Mouse (Mus musculus) forebrain, embryonic 10.5 days (tissue): ENCODE results near the gene Kmt2d. TPM values are rescaled to one million over a fixed set of nuclear protein-coding genes. Genes with fewer than 3 reads are reported as not detected.
A peak's percentile ranks its signal among the peaks of the same experiment; 100 is the strongest.

Experiments used
- DNase-seq: peaks from one replicate; pipeline ENCODE4 v3.0.0-alpha.2; 2017; ENCODE audit warnings: low spot score; ENCODE audit errors: extremely low spot score
- H3K27ac ChIP-seq: fragments of 300-500 bp; sonication (generic); 2 replicates; pipeline ENCODE4 v1.5.1; 2016; ENCODE audit warnings: mild to moderate bottlenecking
- H3K27me3 ChIP-seq: fragments of 300-500 bp; sonication (generic); 2 replicates; pipeline ENCODE4 v1.6.1; 2016; ENCODE audit warnings: mild to moderate bottlenecking; ENCODE audit not compliant: poor library complexity, severe bottlenecking
- H3K36me3 ChIP-seq: fragments of 300-500 bp; sonication (generic); replicated peaks from 2 replicates; pipeline ENCODE4 v1.6.1; 2016; ENCODE audit warnings: mild to moderate bottlenecking, moderate library complexity
- H3K4me1 ChIP-seq: fragments of 300-500 bp; sonication (generic); 2 replicates; pipeline ENCODE4 v1.6.1; 2016
- H3K4me3 ChIP-seq: fragments of 300-500 bp; sonication (generic); 2 replicates; pipeline ENCODE4 v1.5.1; 2016; ENCODE audit warnings: mild to moderate bottlenecking, moderate library complexity
- H3K9me3 ChIP-seq: fragments of 300-500 bp; sonication (generic); 2 replicates; pipeline ENCODE4 v1.6.1; 2016; ENCODE audit warnings: mild to moderate bottlenecking, moderate library complexity
- WGBS: fragments of 180-500 bp; shearing (Covaris S2); methylation state at CpG from one replicate; pipeline ENCODE4 v1.1.7; 2016; 5-methylcytosine and 5-hydroxymethylcytosine counted together
- polyA plus RNA-seq: library from polyadenylated mRNA; unstranded; fragments of >200 nt; fragmentation: Nextera tagmentation; extraction: Ambion mirVana; gene quantifications from 2 replicates; pipeline ENCODE4 v1.2.1, GENCODE M21; 2016

The Kmt2d gene
- polyA plus RNA-seq, 1 experiment from 2014 or later: 11.8 TPM

- WGBS: under 1% methylated on average over 41 of the region's 41 CpGs
- H3K27ac ChIP-seq: peak overlapping the region; percentile 78
- H3K4me1 ChIP-seq: peaks cover 63% of the 10 kb centered on the region
- no peaks in the 10 kb centered on the region for H3K9me3 ChIP-seq
- peak overlapping the region; percentile 59 for H3K4me3 ChIP-seq
- no peaks in the 10 kb centered on the region for H3K36me3 ChIP-seq
- H3K27me3 ChIP-seq: peaks cover 100% of the 10 kb centered on the region
- peak; percentile 74 for DNase-seq
Observed at GRCm38 (mm10) chr15:98895635-98896589, 24.9 kb upstream of the Kmt2d start.

GRCm38 (mm10) chr15:98894746-98895634, 24.0 kb upstream of the Kmt2d start:
- 1% methylated on average over 38 of the region's 38 CpGs for WGBS
- H3K27ac ChIP-seq: peak overlapping the region; percentile 78
- peak; percentile 50 for DNase-seq
- H3K4me3 ChIP-seq: peak overlapping the region; percentile 59
- peaks cover 63% of the 10 kb centered on the region for H3K4me1 ChIP-seq
- H3K36me3 ChIP-seq: no peaks in the 10 kb centered on the region
- H3K9me3 ChIP-seq: no peaks in the 10 kb centered on the region
- peaks cover 97% of the 10 kb centered on the region for H3K27me3 ChIP-seq

GRCm38 (mm10) chr15:98893940-98894745, 23.1 kb upstream of the Kmt2d start, which contains the start of gene Rhebl1:
Gene Rhebl1, minus strand, starts transcription at chr15:98894540.
- H3K4me1 ChIP-seq: peaks cover 63% of the 10 kb centered on the region
- peaks cover 91% of the 10 kb centered on the region for H3K27me3 ChIP-seq
- H3K9me3 ChIP-seq: no peaks in the 10 kb centered on the region
- no peaks in the 10 kb centered on the region for H3K36me3 ChIP-seq
- DNase-seq: peak; percentile 51
- H3K27ac ChIP-seq: peak within 1 kb of the TSS; percentile 78
- H3K4me3 ChIP-seq: peak within 1 kb of the TSS; percentile 59
- under 1% methylated on average over 77 of the region's 77 CpGs for WGBS

- Histone ChIP-seq H3K4me3 (peak overlapping the region; percentile 59; the same call in 1 of the 2 replicates), H3K36me3 (no peaks in the 10 kb centered on the region)
- WGBS: 39% methylated on average over 4 of the region's 4 CpGs
Observed at GRCm38 (mm10) chr15:98893036-98893435, 22.0 kb upstream of the Kmt2d start.

GRCm38 (mm10) chr15:98891907-98892606, 21.1 kb upstream of the Kmt2d start:
- no peak overlapping the region for H3K27ac ChIP-seq
- peaks cover 46% of the 10 kb centered on the region for H3K4me1 ChIP-seq
- H3K9me3 ChIP-seq: no peaks in the 10 kb centered on the region
- H3K36me3 ChIP-seq: no peaks in the 10 kb centered on the region
- 51% methylated on average over 6 of the region's 6 CpGs for WGBS
- H3K4me3 ChIP-seq: 0 out of 2 replicates have a peak overlapping the region, but pooled peaks have one; percentile 29
- DNase-seq: peak; percentile 63
- H3K27me3 ChIP-seq: peaks cover 79% of the 10 kb centered on the region

More at GRCm38 (mm10) chr15:98893036-98893435, 22.0 kb upstream of the Kmt2d start:
- Histone ChIP-seq H3K27me3 (peaks cover 84% of the 10 kb centered on the region), H3K4me1 (peaks cover 55% of the 10 kb centered on the region), H3K9me3 (no peaks in the 10 kb centered on the region), H3K27ac (no peak overlapping the region)
- DNase-seq: no peak

GRCm38 (mm10) chr15:98891198-98891742, 20.3 kb upstream of the Kmt2d start:
- 11% methylated on average over 19 of the region's 19 CpGs for WGBS
- H3K27me3 ChIP-seq: peaks cover 75% of the 10 kb centered on the region
- DNase-seq: no peak

GRCm38 (mm10) chr15:98887526-98887925, 16.5 kb upstream of the Kmt2d start:
- peaks cover 5% of the 10 kb centered on the region for H3K4me1 ChIP-seq
- 86% methylated on average over 7 of the region's 7 CpGs for WGBS

More at GRCm38 (mm10) chr15:98891198-98891742, 20.3 kb upstream of the Kmt2d start:
- peak overlapping the region; percentile 29; the same call in 1 of the 2 replicates for H3K4me3 ChIP-seq
- no peaks in the 10 kb centered on the region for H3K9me3 ChIP-seq
- no peaks in the 10 kb centered on the region for H3K36me3 ChIP-seq
- H3K4me1 ChIP-seq: peaks cover 42% of the 10 kb centered on the region
- H3K27ac ChIP-seq: no peak overlapping the region; the same call in 1 of the 2 replicates

GRCm38 (mm10) chr15:98886667-98887387, 15.8 kb upstream of the Kmt2d start:
- peaks cover 10% of the 10 kb centered on the region for H3K4me1 ChIP-seq
- H3K27me3 ChIP-seq: peaks cover 30% of the 10 kb centered on the region
- H3K4me3 ChIP-seq: no peak overlapping the region
- no peak overlapping the region for H3K27ac ChIP-seq
- no peaks in the 10 kb centered on the region for H3K9me3 ChIP-seq
- 80% methylated on average over 8 of the region's 8 CpGs for WGBS
- DNase-seq: no peak
- no peaks in the 10 kb centered on the region for H3K36me3 ChIP-seq

More at GRCm38 (mm10) chr15:98887526-98887925, 16.5 kb upstream of the Kmt2d start:
- no peaks in the 10 kb centered on the region for H3K36me3 ChIP-seq
- no peak overlapping the region for H3K27ac ChIP-seq
- H3K9me3 ChIP-seq: no peaks in the 10 kb centered on the region
- H3K4me3 ChIP-seq: no peak overlapping the region
- peaks cover 37% of the 10 kb centered on the region for H3K27me3 ChIP-seq
- no peak for DNase-seq

- peaks cover 6% of the 10 kb centered on the region for H3K36me3 ChIP-seq
- H3K9me3 ChIP-seq: no peaks in the 10 kb centered on the region
- DNase-seq: no peak
- no peak overlapping the region for H3K4me3 ChIP-seq
- WGBS: 74% methylated on average over 1 of the region's 1 CpGs
- peaks cover 12% of the 10 kb centered on the region for H3K27me3 ChIP-seq
- no peak overlapping the region for H3K27ac ChIP-seq
- peaks cover 29% of the 10 kb centered on the region for H3K4me1 ChIP-seq
Observed at GRCm38 (mm10) chr15:98884106-98884505, 13.1 kb upstream of the Kmt2d start.

- Histone ChIP-seq H3K4me3 (no peak overlapping the region), H3K27ac (no peak overlapping the region), H3K9me3 (no peaks in the 10 kb centered on the region), H3K4me1 (peaks cover 31% of the 10 kb centered on the region), H3K36me3 (peaks cover 10% of the 10 kb centered on the region), H3K27me3 (peaks cover 8% of the 10 kb centered on the region)
- DNase-seq: no peak
Observed at GRCm38 (mm10) chr15:98883661-98884060, 12.7 kb upstream of the Kmt2d start.

- H3K36me3 ChIP-seq: peaks cover 17% of the 10 kb centered on the region
- no peak for DNase-seq
- peak overlapping the region; percentile 71 for H3K4me3 ChIP-seq
- H3K4me1 ChIP-seq: peaks cover 31% of the 10 kb centered on the region
- WGBS: 2% methylated on average over 5 of the region's 5 CpGs
- peak overlapping the region; percentile 89 for H3K27ac ChIP-seq
- H3K27me3 ChIP-seq: no peaks in the 10 kb centered on the region
- H3K9me3 ChIP-seq: no peaks in the 10 kb centered on the region
Observed at GRCm38 (mm10) chr15:98881656-98882008, 10.6 kb upstream of the Kmt2d start.
